Mouse (Mus musculus): Measurements from ENCODE around the gene Slc12a8. TPM values are rescaled to one million over a fixed set of nuclear protein-coding genes. Genes with fewer than 3 reads are reported as not detected.

Gene Slc12a8
- polyA plus RNA-seq, 2 experiments = 0.06 TPM; not detected in 1

DNA sequence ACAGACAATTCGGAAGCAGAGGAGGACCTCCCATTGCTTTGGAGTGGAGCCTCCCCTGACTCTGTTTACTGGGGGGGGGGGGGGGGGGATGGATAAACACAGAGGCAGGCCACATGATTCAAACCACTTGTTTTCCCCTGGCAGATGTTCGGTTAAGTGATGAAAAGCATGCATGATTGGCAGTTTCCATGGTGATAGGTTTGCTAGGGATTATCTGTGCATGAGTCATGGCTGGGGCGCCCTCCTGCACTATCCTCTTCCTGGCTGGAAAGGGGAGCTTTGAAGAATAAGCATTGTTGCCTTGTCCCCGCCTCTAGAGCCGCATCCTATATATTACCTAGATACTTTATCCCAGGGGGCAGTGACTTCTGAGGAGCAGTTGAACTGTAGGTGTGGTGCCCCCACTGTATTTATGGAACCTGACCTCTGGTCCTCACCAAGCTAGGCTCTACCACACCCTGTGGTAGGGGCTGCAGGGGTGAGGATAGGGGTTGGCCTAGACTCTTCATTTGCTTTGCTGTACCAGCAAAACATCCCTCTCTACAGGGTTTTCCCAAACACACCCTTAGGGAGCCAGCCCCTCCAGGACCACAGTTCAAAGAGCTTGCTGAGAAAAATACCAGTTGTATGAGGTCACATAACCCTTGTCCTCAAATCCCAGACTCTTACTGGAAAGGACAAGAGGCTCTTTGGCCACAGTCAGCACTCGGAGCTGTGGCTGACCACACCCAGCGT lies 77.1 kb downstream of the Slc12a8 start:
- DNase-seq (ENCODE audit: low read depth in 3 of 3, low spot score in 3 of 3) (no peak), ATAC-seq (ENCODE audit: insufficient read depth) (no peak)
- 49% methylated on average over 7 of the region's 7 CpGs for WGBS (ENCODE audit: insufficient replicate concordance)
- Histone ChIP-seq H3K27ac (no peak overlapping the region), H3K9me3 (ENCODE audit: control insufficient read depth, low read length) (no peaks in the 10 kb centered on the region), H3K4me1 (replicated peaks; ENCODE audit: control insufficient read depth in 2 of 2, insufficient read depth in 2 of 2, low read length in 1 of 2) (peaks cover 0 to 5% of the 10 kb centered on the region in 2 experiments; a peak in 2 of 4 replicates), H3K4me2 (ENCODE audit: low read depth) (no peak overlapping the region), H3K9ac (replicated peaks) (no peak overlapping the region), H3K27me3 (ENCODE audit: control insufficient read depth, insufficient read depth, low read length) (no peaks in the 10 kb centered on the region), H3K4me3 (ENCODE audit: insufficient read depth in 1 of 2, low read depth in 2 of 2, low read length in 2 of 2) (no peak overlapping the region), H3K36me3 (replicated peaks; ENCODE audit: control insufficient read depth, insufficient read depth, low read depth) (no peaks in the 10 kb centered on the region)
- TF ChIP-seq EP300 (IDR thresholded peaks at IDR 0.05; ENCODE audit: low read depth) (no peak), CTCF (IDR thresholded peaks at IDR 0.05; ENCODE audit: low read depth) (no peak)

DNA sequence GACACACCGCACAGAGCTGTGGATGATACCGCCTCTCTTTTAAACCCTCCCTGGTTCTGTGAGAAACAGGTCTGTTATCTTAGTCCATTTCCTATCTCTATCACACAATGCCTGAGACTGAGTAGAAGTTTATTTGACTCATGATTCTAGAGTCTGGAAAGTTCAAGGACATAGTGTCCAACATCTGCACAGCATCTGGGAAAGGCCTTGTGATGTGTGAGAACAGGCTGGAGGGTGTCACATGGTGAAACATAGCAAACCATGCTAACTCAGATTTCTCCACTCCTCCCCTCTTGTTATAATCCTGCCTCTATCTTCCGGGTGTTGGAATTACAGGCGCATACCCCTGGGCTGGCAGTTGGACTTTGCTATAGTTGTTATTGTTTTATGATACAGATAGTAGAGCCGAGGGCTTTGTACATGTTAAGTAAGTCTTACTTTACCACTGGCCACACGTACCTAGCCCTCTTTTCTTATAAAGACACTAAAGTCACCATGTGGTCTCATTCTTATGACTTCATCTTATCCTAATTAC lies 78.2 kb downstream of the Slc12a8 start:
- TF ChIP-seq CTCF (IDR thresholded peaks at IDR 0.05; ENCODE audit: low read depth) = no peak
- 71% methylated on average over 6 of the region's 6 CpGs for WGBS (ENCODE audit: insufficient replicate concordance)
- no peak for ATAC-seq (ENCODE audit: insufficient read depth)
- H3K9me3 ChIP-seq (ENCODE audit: control insufficient read depth, low read length) = no peaks in the 10 kb centered on the region
- H3K9ac ChIP-seq (replicated peaks) = no peak overlapping the region
- H3K36me3 ChIP-seq (replicated peaks; ENCODE audit: control insufficient read depth, insufficient read depth, low read depth) = no peaks in the 10 kb centered on the region
- H3K27ac ChIP-seq = no peak overlapping the region
- no peak overlapping the region for H3K4me2 ChIP-seq (ENCODE audit: low read depth)
- DNase-seq (ENCODE audit: low read depth in 3 of 3, low spot score in 3 of 3) = no peak
- H3K4me3 ChIP-seq (ENCODE audit: insufficient read depth in 1 of 2, low read depth in 2 of 2, low read length in 2 of 2) = no peak overlapping the region
- H3K27me3 ChIP-seq (ENCODE audit: control insufficient read depth, insufficient read depth, low read length) = no peaks in the 10 kb centered on the region
- H3K4me1 ChIP-seq (replicated peaks; ENCODE audit: control insufficient read depth in 2 of 2, insufficient read depth in 2 of 2, low read length in 1 of 2) = peaks cover 0 to 5% of the 10 kb centered on the region in 2 experiments; a peak in 2 of 4 replicates

DNA sequence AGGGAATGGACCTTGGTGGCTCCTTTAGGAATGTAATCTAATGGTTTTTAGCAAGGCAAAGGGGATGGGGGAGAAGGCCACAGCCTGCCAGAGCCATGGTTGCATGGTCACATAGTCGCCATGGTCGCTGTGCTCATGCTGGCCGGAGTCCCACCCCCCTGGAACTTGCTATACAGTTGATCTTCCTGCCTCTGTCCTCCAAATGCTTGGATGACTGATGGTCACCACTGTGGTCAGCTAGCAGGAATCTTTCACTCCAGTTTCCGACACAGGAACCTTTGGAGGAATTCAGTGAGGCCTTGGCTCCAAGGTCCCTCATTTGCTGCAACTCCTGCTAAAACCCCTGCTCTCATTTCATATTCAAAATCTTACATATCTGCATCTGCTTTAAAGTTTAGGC lies 79.1 kb downstream of the Slc12a8 start:
- DNase-seq (ENCODE audit: low read depth in 3 of 3, low spot score in 3 of 3) (no peak), ATAC-seq (ENCODE audit: insufficient read depth) (no peak)
- Histone ChIP-seq H3K4me1 (replicated peaks; ENCODE audit: control insufficient read depth in 2 of 2, insufficient read depth in 2 of 2, low read length in 1 of 2) (peaks cover 0 to 5% of the 10 kb centered on the region in 2 experiments; a peak in 2 of 4 replicates), H3K27ac (no peak overlapping the region), H3K4me2 (ENCODE audit: low read depth) (no peak overlapping the region), H3K9me3 (ENCODE audit: control insufficient read depth, low read length) (no peaks in the 10 kb centered on the region), H3K4me3 (ENCODE audit: insufficient read depth in 1 of 2, low read depth in 2 of 2, low read length in 2 of 2) (no peak overlapping the region), H3K9ac (replicated peaks) (no peak overlapping the region), H3K27me3 (ENCODE audit: control insufficient read depth, insufficient read depth, low read length) (no peaks in the 10 kb centered on the region), H3K36me3 (replicated peaks; ENCODE audit: control insufficient read depth, insufficient read depth, low read depth) (no peaks in the 10 kb centered on the region)
- 53% methylated on average over 4 of the region's 4 CpGs for WGBS (ENCODE audit: insufficient replicate concordance)
- TF ChIP-seq CTCF (IDR thresholded peaks at IDR 0.05; ENCODE audit: low read depth) (no peak), EP300 (IDR thresholded peaks at IDR 0.05; ENCODE audit: low read depth) (no peak)

DNA sequence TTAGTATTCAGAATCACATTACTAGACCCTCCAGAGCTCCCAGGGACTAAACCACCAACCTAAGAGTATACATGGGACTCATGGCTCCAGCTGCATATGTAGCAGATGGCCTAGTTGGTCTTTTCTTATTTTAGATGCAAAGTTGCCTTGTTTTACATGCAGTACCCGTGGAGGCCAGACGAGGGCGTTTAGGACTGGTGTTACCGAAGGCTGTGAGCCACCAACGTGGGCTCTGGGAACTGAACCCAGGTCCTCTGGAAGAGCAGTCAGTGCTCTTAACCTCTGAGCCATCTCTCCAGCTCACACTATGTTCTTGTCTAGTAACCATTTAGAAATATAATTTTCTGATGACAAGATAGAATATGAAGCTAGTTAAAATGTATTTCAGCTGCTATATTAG lies 83.1 kb downstream of the Slc12a8 start:
- DNase-seq (ENCODE audit: low read depth in 3 of 3, low spot score in 3 of 3) (peak in 2 of 3 experiments; percentile 10 to 11), ATAC-seq (ENCODE audit: insufficient read depth) (no peak)
- Histone ChIP-seq H3K4me3 (ENCODE audit: insufficient read depth in 1 of 2, low read depth in 2 of 2, low read length in 2 of 2) (no peak overlapping the region), H3K27ac (no peak overlapping the region), H3K9me3 (ENCODE audit: control insufficient read depth, low read length) (no peaks in the 10 kb centered on the region), H3K27me3 (ENCODE audit: control insufficient read depth, insufficient read depth, low read length) (no peaks in the 10 kb centered on the region), H3K4me1 (replicated peaks; ENCODE audit: control insufficient read depth in 2 of 2, insufficient read depth in 2 of 2, low read length in 1 of 2) (no peaks in the 10 kb centered on the region), H3K9ac (replicated peaks) (no peak overlapping the region), H3K4me2 (ENCODE audit: low read depth) (no peak overlapping the region), H3K36me3 (replicated peaks; ENCODE audit: control insufficient read depth, insufficient read depth, low read depth) (no peaks in the 10 kb centered on the region)
- 17% methylated on average over 5 of the region's 5 CpGs for WGBS (ENCODE audit: insufficient replicate concordance)
- no peak for TF ChIP-seq EP300 (IDR thresholded peaks at IDR 0.05; ENCODE audit: low read depth)
- peak; percentile 76 for TF ChIP-seq CTCF (IDR thresholded peaks at IDR 0.05; ENCODE audit: low read depth)

DNA sequence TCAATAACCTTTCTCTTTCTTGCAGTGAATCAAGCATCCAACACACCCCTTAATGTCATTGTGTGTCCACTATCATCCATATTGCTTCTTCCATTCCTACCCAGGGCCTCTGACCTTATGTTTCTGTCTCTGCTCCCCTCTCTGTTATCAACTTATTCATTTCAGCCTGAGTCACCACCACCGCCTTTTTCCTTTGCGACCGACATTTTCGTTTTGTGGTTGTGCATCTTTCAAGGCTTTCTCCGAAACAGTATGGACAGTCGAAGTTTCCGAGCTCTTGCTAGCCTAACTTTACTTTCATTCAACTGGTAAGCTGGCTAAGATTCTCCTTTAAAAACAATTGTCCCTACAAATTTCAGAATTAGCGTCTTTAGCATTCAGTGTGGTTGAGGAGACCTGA lies 84.2 kb downstream of the Slc12a8 start:
- 71% methylated on average over 8 of the region's 8 CpGs for WGBS (ENCODE audit: insufficient replicate concordance)

More for the DNA sequence above, 84.2 kb downstream of the Slc12a8 start:
- no peak overlapping the region for H3K4me3 ChIP-seq (ENCODE audit: insufficient read depth in 1 of 2, low read depth in 2 of 2, low read length in 2 of 2)
- H3K27ac ChIP-seq = no peak overlapping the region
- no peaks in the 10 kb centered on the region for H3K9me3 ChIP-seq (ENCODE audit: control insufficient read depth, low read length)
- H3K36me3 ChIP-seq (replicated peaks; ENCODE audit: control insufficient read depth, insufficient read depth, low read depth) = no peaks in the 10 kb centered on the region
- DNase-seq (ENCODE audit: low read depth in 3 of 3, low spot score in 3 of 3) = no peak
- H3K27me3 ChIP-seq (ENCODE audit: control insufficient read depth, insufficient read depth, low read length) = no peaks in the 10 kb centered on the region
- H3K9ac ChIP-seq (replicated peaks) = no peak overlapping the region
- no peak overlapping the region for H3K4me2 ChIP-seq (ENCODE audit: low read depth)
- H3K4me1 ChIP-seq (replicated peaks; ENCODE audit: control insufficient read depth in 2 of 2, insufficient read depth in 2 of 2, low read length in 1 of 2) = no peaks in the 10 kb centered on the region
- no peak for ATAC-seq (ENCODE audit: insufficient read depth)
- no peak for TF ChIP-seq EP300 (IDR thresholded peaks at IDR 0.05; ENCODE audit: low read depth)
- no peak for TF ChIP-seq CTCF (IDR thresholded peaks at IDR 0.05; ENCODE audit: low read depth)
